Mouse (Mus musculus): Measurements from ENCODE around the gene Arhgdia.

- no peak for TF ChIP-seq POLR2A (IDR thresholded peaks at IDR 0.05; ENCODE audit: borderline replicate concordance, low read depth, low read length)
- no peak for TF ChIP-seq CTCF (IDR thresholded peaks at IDR 0.05; ENCODE audit: low read depth, low read length)
Measured at GRCm38 (mm10) chr11:120545964-120546363, 35.5 kb downstream of the Arhgdia start.
